Mouse (Mus musculus): ENCODE data around the gene Fbn1.
A peak's percentile ranks its signal among the peaks of the same experiment; 100 is the strongest.

Fbn1 gene

DNA sequence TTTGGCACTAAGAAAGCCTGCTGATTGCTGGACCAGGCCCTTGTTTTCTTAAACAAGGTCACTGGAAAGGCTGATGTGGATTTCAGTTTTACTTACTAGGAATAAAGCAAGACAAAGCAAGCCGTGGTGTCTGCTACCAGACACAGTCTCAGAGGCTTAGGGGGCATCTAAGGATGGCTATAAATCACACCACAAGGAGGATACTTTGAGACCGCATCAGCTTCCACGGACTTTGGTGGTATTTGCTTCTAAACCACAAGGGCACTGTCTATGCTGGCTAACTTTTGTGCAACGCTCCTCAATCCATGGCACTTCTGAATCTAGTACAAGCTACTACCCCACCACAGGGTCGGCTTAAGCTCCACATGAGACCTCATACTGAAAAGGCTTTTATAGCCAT, 167.4 kb downstream of the Fbn1 start:
- DNase-seq (ENCODE audit: low read depth, low spot score): no peak

DNA sequence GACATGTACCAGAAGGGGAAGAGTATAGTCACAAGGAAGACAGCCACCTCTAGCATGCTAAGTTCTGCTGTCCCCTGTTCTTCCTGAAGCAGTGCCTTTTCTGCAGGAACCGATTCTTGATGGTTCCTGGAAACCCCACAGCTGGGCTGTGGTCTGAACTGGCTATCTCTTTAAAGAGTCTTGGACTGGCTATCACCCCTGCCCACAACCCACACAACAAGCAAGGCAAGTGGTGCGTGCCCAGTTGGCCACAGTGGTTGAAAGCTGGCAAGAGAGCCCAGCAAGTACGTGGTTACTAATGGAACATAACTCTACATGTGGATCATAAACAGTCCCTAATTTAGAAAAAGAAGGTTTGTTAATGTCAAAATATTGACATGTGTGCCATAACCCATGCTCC, 170.6 kb downstream of the Fbn1 start:
- no peak for DNase-seq (ENCODE audit: low read depth, low spot score)

DNA sequence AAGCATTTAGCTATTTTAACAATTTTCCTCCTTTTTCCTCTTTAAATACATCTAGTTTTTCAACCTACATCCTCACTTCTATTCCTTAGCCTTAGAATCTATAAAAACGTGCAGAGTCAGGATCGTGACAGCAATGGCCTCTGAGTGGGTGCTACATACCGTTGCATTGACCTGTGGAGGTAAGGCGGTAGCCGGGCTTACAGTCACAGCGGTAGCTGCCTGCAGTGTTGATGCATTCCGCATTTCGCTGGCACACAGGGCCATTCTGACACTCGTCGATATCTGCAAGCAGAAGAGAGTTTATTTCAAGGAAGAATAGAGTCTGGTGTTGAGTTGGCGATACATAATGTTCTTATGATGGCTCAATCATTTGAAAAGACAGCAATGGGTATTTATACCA, 172.6 kb downstream of the Fbn1 start:
- no peak for DNase-seq (ENCODE audit: low read depth, low spot score)

DNA sequence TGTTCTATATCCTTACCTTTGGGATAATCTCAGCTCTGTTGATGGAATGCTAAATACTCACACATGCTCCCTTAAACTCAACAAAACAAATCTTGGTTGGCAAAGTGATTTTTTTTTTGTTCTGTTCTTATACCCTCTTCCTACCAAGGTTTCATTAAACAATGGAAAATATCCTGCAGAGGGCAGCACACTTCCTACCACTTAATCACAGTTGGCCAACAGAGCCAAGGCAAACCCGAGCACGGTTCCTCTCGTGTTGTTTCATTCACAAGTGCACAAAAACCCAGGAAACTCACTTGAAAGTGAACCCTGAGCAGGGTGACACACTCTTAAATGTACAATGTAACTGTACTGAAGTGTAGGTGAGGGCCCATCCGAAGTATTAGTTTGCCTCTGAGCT, 173.6 kb downstream of the Fbn1 start:
- no peak for DNase-seq (ENCODE audit: low read depth, low spot score)

DNA sequence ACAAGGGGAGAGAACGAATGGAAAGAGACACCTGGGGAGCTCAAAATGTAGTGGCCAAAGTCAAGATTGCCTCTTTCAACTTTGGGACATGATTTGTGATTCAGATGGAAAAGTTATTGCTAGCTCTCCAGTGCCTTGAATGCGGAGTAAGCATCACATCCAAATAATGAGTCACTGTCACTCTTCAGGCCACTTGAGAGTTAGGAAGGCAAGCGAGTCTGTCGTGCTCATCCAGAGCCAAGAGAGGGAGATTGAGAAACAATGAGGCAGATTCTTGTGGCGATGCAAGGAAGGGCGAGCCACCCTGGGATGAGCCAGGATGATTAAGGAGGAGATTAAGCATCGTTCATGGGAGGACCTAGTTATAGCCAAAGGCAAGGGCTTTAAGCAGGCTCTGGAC, 176.2 kb downstream of the Fbn1 start:
- DNase-seq (ENCODE audit: low read depth, low spot score): no peak

DNA sequence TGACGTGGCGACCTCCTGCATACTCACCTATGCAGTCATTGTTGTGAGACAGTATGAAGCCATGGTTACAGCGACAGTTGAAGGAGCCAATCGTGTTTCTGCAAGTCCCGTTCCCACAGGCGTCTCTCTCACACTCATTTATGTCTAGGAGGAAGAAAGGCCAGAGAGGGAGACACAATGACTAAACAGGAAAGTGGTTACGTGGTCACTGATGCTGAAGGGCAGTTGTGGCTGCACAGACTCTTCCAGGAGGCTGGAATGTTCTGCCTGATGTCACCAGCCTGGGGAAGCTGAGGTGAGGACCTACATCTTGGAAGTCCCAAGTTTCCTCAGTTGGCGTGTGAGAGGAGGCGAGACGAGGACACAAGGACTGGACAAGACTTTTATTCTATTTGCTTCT, 177.3 kb downstream of the Fbn1 start:
- DNase-seq (ENCODE audit: low read depth, low spot score): no peak

DNA sequence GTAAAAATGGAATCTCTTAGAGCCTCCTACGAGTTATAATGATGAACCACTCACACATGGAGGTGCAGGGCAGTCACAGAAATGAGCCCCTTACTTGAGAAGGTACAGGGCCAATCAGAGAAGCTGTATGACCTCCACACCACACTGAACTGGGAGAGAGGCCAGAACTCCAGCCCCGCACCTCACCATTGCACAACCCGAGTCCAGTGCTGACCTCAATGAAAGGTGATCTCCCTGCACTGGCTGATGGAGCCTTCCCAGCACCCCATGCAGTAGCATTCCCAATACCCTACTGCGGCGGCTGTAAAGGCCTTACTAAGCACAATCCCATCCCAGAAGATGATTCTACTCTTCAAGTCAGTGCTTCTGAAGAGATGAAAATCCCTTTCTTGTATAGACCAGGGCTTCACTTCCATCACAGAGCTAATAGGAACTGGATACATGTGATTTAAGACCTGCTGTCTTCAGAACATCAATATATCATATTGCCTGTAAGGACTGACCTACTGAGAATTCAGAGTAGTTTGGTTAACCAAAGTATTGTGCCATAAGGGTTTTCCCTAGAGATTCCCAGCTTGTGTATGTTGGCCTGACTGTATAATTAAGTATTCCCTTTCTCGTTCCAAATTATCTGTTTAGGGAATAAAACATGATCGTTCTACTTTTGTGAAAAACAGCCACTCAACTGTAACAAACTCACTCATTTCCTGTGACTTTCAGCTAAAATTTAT, 182.5 kb downstream of the Fbn1 start:
- DNase-seq (ENCODE audit: low read depth, low spot score): no peak

DNA sequence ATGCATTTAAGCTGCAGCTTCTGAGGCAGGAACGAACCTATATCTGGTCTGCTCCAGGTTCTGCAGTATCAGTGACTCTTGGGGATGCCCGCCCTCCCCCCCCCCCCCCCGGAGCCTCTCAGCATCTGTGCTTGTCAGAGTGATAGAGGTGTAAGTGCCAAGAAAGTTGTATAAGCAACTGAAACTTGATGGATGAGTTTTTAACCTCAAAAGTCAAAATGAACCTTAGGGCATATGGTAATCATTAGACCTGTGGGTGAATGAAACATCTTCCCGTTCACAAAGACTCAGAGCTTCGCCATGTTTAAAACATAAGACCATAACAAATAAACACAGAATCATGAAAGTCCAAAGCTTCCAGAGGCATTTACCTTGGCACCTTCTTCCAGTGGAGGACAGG, 183.3 kb downstream of the Fbn1 start:
- DNase-seq (ENCODE audit: low read depth, low spot score): no peak

DNA sequence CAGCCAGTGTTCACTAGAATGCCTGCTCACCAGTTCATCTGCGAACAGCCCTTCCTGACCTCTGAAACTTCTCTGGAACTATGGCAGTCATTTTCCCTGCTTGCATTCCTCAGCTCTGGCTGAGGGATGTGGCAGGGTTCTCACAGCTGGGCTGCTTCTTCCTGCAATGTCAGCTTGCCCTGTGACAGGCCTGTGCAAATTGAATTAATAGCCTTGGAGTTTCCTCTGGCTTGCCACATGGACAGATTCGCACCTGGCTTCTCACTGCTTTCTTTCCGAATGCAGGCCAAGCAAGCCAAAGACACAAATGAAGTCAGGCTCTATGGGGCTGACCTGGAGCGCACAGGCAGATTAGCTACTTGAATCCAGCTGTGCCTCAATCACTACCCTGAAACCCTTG, 184.4 kb downstream of the Fbn1 start:
- DNase-seq (ENCODE audit: low read depth, low spot score): no peak

DNA sequence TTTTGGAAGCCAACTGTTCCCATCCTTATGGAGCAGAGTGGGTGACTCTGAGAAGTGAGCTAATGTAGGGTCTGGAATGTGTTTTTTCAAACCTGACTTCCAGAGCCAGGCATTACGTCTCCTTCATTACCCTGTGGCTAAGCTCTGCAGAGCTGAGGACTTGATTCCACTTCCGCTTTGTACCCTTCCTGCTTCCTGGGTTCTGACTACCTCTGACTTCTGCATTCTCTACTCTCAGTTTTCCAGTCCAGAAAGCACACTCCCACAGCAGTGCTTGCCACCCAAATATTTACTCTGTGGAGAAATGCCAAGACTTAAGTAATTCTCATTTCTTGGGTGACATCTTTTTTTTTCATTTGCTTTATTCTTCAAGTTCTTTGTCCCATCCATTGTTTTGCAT, 185.2 kb downstream of the Fbn1 start:
- no peak for DNase-seq (ENCODE audit: low read depth, low spot score)

DNA sequence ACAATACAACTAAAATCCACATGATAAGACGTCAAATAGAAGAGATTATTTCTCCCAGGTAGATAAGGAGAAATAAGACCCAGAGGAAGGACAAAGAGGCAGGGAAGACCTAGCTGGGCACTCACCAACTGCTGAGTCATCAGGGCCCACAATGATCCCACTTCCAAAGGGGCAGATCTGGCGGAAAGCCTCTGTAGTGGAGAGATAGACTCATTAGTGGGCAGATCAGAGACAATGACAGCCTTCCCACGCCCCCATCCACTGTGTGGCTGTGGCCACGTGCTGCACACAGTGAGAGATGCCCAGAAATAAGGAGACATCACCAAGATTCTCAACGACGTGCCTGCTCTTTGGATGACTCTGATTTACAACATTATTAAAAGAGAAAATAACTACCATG, 186.7 kb downstream of the Fbn1 start:
- no peak for DNase-seq (ENCODE audit: low read depth, low spot score)

DNA sequence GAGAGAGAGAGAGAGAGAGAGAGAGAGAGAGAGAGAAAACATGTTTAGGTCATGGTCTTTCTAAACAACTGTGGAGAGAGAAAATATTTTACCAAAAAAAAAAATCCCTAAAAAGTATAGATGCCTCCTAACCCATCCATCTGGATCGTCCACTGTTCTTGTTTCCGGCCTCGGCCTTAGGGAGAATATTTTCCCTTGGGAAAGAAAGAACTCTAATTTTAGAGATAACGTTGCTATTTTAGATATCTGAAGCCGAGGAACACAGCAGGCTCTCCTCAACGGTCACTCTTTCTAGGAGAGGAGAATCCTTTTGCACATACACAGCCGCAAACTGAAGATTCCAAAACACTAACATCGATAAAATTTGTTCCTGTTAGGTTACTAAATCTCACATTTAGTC, 188.1 kb downstream of the Fbn1 start:
- no peak for DNase-seq (ENCODE audit: low read depth, low spot score)

DNA sequence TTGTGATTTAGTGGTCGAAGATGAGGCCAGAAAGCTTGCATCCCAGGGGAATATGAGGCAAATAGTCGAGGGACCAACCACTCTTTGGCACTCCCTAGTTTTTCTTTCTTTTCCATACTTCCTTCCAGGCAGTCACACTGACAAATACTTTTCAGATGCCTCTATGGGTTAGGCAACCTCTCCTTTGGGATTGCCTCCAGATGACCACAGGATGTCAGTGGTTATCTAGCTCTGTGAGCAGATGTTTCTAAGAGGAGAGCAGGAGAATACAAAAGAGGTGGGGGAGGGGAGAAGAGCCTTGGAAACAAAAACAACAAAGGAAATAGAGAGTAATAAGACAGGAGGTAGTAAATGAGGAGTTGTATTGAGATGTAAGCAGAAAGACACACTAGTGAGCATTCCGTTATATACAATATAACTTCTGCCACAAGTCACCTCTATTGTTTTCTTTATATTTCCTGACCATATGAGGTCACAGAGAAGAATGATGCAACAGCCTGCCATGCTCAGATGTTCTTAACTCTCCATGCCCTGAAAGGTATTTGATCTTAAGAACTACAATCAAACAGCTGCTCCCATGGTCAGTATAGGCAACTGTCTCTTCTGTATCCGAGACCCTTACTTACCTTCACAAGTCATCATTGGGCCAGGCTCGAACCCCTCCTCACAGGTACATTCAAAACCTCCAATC, 189.3 kb downstream of the Fbn1 start:
- no peak for DNase-seq (ENCODE audit: low read depth, low spot score)

DNA sequence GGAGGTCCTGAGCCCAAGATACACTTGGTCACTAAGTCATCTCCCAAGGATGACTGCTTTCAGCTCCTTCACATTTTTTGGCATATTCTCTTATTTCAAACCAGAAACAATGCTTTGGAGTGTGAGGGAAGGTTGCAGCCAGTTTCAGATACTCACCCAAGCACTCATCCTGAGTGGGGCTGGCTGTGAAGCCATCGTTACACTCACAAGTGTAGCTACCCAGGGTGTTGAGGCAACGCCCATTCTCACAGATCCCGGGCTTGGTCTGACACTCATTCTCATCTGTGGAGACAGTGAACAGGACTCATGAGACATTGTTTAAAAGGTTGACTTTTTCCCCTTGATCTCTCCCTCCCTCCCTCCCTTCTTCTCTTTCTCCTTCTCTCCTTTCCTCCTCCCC, 192.6 kb downstream of the Fbn1 start:
- DNase-seq (ENCODE audit: low read depth, low spot score): no peak

DNA sequence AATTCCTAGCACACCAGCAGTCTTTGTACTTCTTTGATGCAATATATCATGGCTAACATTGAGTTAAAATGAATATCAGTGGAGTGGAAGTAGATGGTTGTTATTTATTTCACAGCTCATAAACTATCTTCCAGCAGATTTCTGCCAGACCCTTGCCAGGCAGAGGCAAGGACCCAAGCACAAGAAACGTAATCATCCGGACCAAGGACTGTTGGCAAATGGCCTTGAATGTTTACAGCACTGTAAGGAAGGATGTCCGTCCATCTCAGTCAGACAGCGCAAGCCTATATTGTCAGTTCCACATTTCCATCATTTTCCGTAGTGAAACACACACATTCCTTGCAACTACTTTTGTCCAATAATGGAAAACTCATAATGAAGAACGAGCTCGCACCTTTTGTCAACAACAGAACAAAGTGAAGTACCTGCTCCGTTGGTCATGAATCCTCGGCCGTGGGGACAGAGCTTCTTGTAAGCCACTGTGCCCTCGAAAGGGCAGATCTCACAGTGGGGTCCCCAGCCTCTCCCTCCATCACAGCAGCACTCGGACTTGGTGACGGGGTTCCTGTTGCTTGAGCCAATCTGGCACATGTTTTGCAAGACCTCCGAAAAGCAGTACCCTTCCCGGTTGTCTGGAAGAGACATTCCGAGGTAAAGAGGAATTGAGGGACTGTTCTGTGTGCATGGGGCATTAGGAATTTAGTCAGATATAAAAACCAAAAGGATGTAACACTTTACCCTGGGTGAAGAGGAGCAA, 193.4 kb downstream of the Fbn1 start:
- no peak for DNase-seq (ENCODE audit: low read depth, low spot score)

DNA sequence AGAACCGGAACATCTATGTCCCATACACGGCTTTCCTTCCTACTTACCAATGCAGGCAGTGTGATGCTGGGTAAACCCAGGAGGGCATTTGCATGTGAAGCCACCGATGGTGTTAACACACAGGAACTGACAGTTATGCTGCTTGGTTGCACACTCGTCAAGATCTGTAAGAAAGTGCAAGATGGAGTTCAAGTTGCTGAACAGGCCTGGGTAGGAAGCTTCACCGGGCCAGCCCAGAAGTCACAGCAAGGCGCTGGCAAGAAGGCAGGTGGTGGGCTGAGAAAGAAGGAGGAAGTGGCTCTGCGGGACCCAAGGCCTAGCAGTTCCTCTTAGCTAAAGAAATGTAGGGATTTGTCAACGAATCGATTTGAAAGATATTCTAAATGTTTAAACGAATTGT, 198.1 kb downstream of the Fbn1 start:
- no peak for DNase-seq (ENCODE audit: low read depth, low spot score)

DNA sequence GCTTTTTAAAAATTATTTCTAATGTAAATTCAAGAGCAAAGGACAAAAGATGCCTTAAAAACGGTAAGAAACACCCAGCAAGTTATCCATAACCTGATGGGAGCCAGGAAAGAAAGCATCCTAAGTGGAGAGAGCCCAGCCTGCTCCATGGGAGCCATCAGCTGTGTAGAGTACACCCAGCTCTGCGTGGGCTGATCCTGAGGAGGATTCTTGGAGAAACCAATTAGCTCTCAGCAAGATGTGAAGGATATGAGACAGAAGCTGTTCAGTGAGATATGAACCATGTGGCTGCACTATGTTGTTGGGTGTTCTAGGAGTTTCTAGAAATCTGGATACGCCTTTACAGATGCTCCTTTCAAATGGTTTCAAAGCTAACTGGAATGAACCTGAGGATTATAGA, 202.1 kb downstream of the Fbn1 start:
- no peak for DNase-seq (ENCODE audit: low read depth, low spot score)

DNA sequence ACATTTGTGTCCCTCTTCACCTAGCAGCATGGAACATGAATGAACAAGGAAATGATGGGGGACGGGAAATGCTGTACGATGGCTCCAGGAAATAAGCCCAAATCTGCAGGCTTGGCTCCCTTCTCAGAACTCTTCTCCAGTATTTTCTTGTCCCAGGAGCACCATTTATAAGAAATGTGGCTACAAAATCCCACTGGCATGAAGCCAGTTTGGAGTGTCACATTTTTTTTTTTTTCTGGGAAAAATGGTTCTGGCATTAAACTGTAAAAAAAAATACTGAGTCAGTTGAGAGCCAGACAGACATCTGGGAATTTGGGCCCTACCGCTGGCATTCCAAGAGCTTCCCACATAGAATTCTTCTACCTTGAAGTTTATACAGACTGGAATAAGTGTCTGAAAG, 203.0 kb downstream of the Fbn1 start:
- DNase-seq (ENCODE audit: low read depth, low spot score): no peak

DNA sequence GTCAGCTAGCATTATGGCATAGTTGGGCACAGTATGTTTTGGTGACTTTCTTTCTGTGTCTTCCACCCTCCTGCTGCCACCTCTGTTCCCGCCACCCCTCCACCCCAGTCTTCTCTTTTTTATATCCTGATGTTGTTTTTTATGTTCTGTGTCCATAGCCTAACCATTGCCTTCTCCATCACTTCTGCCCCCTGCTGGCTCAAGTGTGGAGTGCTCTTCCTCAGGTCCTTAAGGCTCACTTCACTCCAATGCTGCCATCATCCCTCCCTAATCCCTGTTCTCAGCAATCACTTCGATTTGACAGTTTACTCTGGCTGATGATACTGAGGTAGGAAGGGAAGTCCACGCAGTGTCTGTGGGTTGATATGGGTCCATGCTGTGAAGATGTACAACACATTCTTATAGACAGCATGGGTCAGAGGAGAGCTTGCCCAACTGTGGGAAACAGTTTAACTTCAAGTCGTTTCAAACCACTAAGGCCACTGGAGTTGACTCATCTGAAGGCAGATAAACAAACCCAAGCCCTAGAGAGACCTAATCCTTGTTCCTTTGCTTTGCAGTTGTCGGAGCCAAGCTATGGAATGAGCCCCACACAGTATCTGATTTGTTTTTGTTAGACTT, 203.9 kb downstream of the Fbn1 start:
- DNase-seq (ENCODE audit: low read depth, low spot score): peak; percentile 16

DNA sequence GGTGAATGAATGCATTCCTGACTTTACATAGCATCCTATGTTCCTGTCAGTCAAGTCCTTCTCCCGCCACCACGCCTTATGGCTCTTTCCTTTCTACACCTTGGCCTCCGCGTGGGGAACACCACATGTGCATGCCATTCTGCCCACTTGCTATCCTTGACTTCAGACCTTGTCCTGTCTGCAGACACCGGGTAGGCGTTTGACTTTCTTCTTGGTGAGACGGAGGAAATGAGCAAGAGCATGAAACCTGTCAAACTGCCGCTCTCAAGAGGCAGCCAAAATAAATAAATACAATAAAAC, 205.2 kb downstream of the Fbn1 start:
- no peak for DNase-seq (ENCODE audit: low read depth, low spot score)

DNA sequence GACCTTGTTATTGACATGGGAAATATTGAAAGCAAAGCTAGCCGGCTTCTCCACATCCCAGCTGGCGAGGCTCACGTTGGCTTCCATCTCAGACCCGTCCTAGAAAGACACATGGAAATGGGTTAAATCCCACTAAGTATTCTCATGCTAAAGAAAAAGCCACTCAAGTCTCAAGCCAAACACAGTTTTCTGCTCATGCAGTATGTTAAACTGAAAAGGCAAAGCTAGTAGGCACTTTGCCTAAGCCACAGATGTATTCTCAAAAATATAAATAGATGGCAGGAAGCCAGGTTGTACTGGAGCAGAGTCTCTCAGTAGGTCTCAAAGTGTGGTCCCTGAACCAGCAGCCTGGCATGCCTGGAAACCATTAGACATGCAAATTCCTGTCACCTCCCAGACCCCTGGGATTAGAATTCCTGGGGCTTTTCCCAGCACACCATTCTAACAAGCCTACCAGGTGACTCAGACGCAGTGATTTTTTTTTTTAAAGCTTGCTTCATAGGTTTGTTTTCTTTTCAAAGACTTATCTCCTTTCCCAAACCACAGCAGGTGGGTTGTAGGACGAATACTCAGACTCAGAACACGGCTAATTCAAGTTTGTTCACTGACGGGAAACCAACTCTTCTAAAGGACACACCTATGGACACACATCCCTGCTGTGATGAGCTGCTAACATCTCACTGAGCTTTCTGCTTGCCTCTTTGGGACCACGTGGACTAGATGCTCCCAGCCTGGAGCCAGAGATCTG, 205.7 kb downstream of the Fbn1 start:
- DNase-seq (ENCODE audit: low read depth, low spot score): peak; percentile 13

DNA sequence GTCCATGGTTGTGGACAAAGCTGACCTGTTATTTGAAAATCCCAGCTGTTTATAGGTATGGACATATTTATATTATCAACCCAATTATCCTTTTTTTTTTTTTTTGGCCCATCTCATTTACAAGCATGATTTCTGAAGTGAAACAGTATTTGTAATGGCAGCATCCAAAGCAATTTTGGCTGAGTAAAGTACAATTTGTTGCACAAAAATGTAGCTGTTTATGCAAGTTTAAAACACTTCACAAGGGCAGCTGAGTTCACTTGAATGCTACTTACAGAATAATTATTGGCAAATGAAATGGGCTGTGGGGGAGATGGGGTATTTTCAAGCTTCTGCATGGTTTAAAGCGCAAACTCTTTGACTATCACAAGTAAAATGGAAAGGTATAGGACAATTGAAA, 209.0 kb downstream of the Fbn1 start:
- DNase-seq (ENCODE audit: low read depth, low spot score): no peak

Data from ES-CJ7 (cell line).